In the genomic region with DNA sequence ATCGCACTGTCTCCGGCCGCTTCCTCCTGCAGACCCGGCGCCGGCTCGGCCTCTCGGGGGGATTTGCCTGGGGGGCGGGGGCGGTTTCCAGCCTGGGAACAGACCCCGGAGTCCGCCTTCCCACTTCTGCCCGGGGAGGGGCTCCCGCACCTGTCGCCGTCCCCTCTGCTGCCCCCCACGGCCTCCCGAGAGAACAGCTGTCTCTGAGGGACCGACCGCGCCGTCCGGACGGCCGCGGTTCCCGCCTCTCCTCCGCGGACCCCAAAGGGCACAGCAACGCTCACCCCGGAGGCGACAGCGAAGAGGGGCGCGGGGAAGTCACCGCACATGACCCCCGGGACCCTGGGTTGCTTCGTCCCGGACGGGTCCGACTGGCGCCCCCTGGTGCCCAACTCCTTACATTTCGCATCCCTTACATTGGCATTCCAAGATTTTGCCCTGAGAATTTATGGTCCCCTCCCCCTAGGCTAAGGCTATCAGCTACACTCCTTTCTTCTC, we compare ENCODE assay signal across 1 mouse cellular context.
TF ChIP-seq lines count a peak whose summit lies in the region.

No protein-coding gene starts in this region.

TF ChIP-seq in MEL, 35 proteins besides CTCF, POLR2A, EP300 and RAD21 (continued from another document):
- peak; percentile 35 for TF ChIP-seq SMC3 (IDR thresholded peaks at IDR 0.05; ENCODE audit: low read depth, low read length)
- no peak for TF ChIP-seq ZKSCAN1 (IDR thresholded peaks at IDR 0.05; ENCODE audit: low read depth, low read length)
- TF ChIP-seq TAL1 (IDR thresholded peaks at IDR 0.05; ENCODE audit: low read length) = no peak
- no peak for TF ChIP-seq MEF2A (IDR thresholded peaks at IDR 0.05; ENCODE audit: extremely low read depth, insufficient replicate concordance, low read depth, low read length, poor library complexity, severe bottlenecking)
- 0 out of 2 replicates have a peak, but pooled peaks have one; percentile 69 for TF ChIP-seq CHD1 (IDR thresholded peaks at IDR 0.05; ENCODE audit: low read depth, low read length)
- 0 out of 2 replicates have a peak, but pooled peaks have one; percentile 22 for TF ChIP-seq TCF12 (IDR thresholded peaks at IDR 0.05; ENCODE audit: low read depth, low read length)
- no peak for TF ChIP-seq BHLHE40 (IDR thresholded peaks at IDR 0.05; ENCODE audit: borderline replicate concordance, low read depth, low read length)
- no peak for TF ChIP-seq JUND (IDR thresholded peaks at IDR 0.05; ENCODE audit: low read depth, low read length)
- peak; percentile 56 for TF ChIP-seq SIN3A (IDR thresholded peaks at IDR 0.05; ENCODE audit: low read length)
- TF ChIP-seq MAZ (IDR thresholded peaks at IDR 0.05; ENCODE audit: low read depth, low read length) = peak; percentile 78
- TF ChIP-seq GATA1 (IDR thresholded peaks at IDR 0.05; ENCODE audit: low read depth, low read length) = no peak
- TF ChIP-seq MYC (IDR thresholded peaks at IDR 0.05; ENCODE audit: low read depth, low read length) = no peak
- TF ChIP-seq ZMIZ1 (IDR thresholded peaks at IDR 0.05; ENCODE audit: low read depth, low read length) = no peak
- TF ChIP-seq HCFC1 (IDR thresholded peaks at IDR 0.05; ENCODE audit: low read depth, low read length) = 0 out of 2 replicates have a peak, but pooled peaks have one; percentile 34
- TF ChIP-seq GABPA (IDR thresholded peaks at IDR 0.05; ENCODE audit: low read depth, low read length) = no peak
- no peak for TF ChIP-seq POLR2AphosphoS2 (IDR thresholded peaks at IDR 0.05; ENCODE audit: low read length)
- 0 out of 2 replicates have a peak, but pooled peaks have one; percentile 19 for TF ChIP-seq USF1 (IDR thresholded peaks at IDR 0.05; ENCODE audit: low read depth, low read length)
- TF ChIP-seq POLR2AphosphoS5 (IDR thresholded peaks at IDR 0.05; ENCODE audit: borderline replicate concordance, low read depth, low read length) = no peak
- 0 out of 2 replicates have a peak, but pooled peaks have one; percentile 17 for TF ChIP-seq MAX (IDR thresholded peaks at IDR 0.05; ENCODE audit: low read length)
